Mouse (Mus musculus) midbrain, postnatal 0 days (tissue): Measurements from ENCODE around the gene Patz1. TPM values are rescaled to one million over a fixed set of nuclear protein-coding genes. Genes with fewer than 3 reads are reported as not detected.
A peak's percentile ranks its signal among the peaks of the same experiment; 100 is the strongest.

Experiments
- ATAC-seq: fragments of 200-750 bp; cut with Nextera tagmentation; 2 replicates; pipeline ENCODE4 v1.8.0; 2017; ENCODE audit warnings: moderate number of reproducible peaks, mild to moderate bottlenecking, moderate TSS enrichment, moderate library complexity; ENCODE audit not compliant: low FRiP score
- DNase-seq: peaks from one replicate; pipeline ENCODE4 v3.0.0-alpha.2; 2015; ENCODE audit warnings: low spot score
- H3K27ac ChIP-seq: fragments of 300-500 bp; sonication (generic); 2 replicates; pipeline ENCODE4 v1.5.1; 2014; ENCODE audit warnings: low read depth, mild to moderate bottlenecking, low read length, mixed read lengths
- H3K27me3 ChIP-seq: fragments of 300-500 bp; sonication (generic); 2 replicates; pipeline ENCODE4 v1.6.1; 2014; ENCODE audit warnings: low read length, control low read depth, mixed read lengths; ENCODE audit not compliant: insufficient read depth
- H3K36me3 ChIP-seq: fragments of 300-500 bp; sonication (generic); 2 replicates; pipeline ENCODE4 v1.6.1; 2014; ENCODE audit warnings: low read length, control low read depth, mixed read lengths; ENCODE audit not compliant: insufficient read depth
- H3K4me1 ChIP-seq: fragments of 300-500 bp; sonication (generic); 2 replicates; pipeline ENCODE4 v1.6.1; 2014; ENCODE audit warnings: mild to moderate bottlenecking, control low read depth, antibody characterized with exemption, low read length, mixed read lengths; ENCODE audit not compliant: insufficient read depth
- H3K4me2 ChIP-seq: fragments of 300-500 bp; sonication (generic); 2 replicates; pipeline ENCODE4 v1.6.1; 2014; ENCODE audit warnings: low read depth, mild to moderate bottlenecking, low read length, mixed read lengths; ENCODE audit not compliant: poor library complexity, severe bottlenecking
- H3K4me3 ChIP-seq: fragments of 300-500 bp; sonication (generic); 2 replicates; pipeline ENCODE4 v1.5.1; 2014; ENCODE audit warnings: low read depth, mild to moderate bottlenecking, low read length, moderate library complexity
- H3K9ac ChIP-seq: fragments of 300-500 bp; sonication (generic); replicated peaks from 2 replicates; pipeline ENCODE4 v1.6.1; 2014; ENCODE audit warnings: mild to moderate bottlenecking, low read length, moderate library complexity, mixed read lengths; ENCODE audit not compliant: poor library complexity, severe bottlenecking
- H3K9me3 ChIP-seq: fragments of 300-500 bp; sonication (generic); 2 replicates; pipeline ENCODE4 v1.6.1; 2016; ENCODE audit warnings: low read length, control low read depth
- CTCF ChIP-seq: IDR thresholded peaks from 2 replicates; pipeline ENCODE4 v1.5.1; 2016; ENCODE audit warnings: antibody characterized with exemption, mild to moderate bottlenecking
- WGBS: fragments of 180-500 bp; shearing (Covaris S2); extraction: QIAGEN DNeasy Blood & Tissue Kit; methylation state at CpG from one replicate; pipeline ENCODE4 v1.1.7; 2014; 5-methylcytosine and 5-hydroxymethylcytosine counted together
- polyA plus RNA-seq: library from polyadenylated mRNA; unstranded; fragments of >200 nt; fragmentation: Nextera tagmentation; extraction: Ambion mirVana; gene quantifications from 2 replicates; pipeline ENCODE4 v1.2.1, GENCODE M21; 2015
- total RNA-seq: library from RNA; depleted of rRNA; stranded (reverse); fragments of >200 nt; gene quantifications from 2 replicates; pipeline ENCODE4 v1.2.3, GENCODE M21; 2014

The Patz1 gene
- total and polyA plus RNA-seq, 2 experiments from 2014 or later, result 39.3 to 79.3 TPM

GRCm38 (mm10) chr11:3282887-3283286, 5.8 kb upstream of the Patz1 start:
- WGBS, result 91% methylated on average over 6 of the region's 6 CpGs

GRCm38 (mm10) chr11:3283645-3284044, 5.0 kb upstream of the Patz1 start:
- H3K9ac ChIP-seq, result no peak overlapping the region
- H3K4me2 ChIP-seq, result no peak overlapping the region
- no peak overlapping the region for H3K27ac ChIP-seq
- H3K27me3 ChIP-seq, result no peaks in the 10 kb centered on the region
- TF ChIP-seq CTCF, result no peak
- H3K9me3 ChIP-seq, result no peaks in the 10 kb centered on the region
- no peaks in the 10 kb centered on the region for H3K36me3 ChIP-seq
- WGBS, result 90% methylated on average over 6 of the region's 6 CpGs
- DNase-seq (no peak), ATAC-seq (no peak)
- no peak overlapping the region for H3K4me3 ChIP-seq
- no peaks in the 10 kb centered on the region for H3K4me1 ChIP-seq

More at GRCm38 (mm10) chr11:3282887-3283286, 5.8 kb upstream of the Patz1 start:
- no peaks in the 10 kb centered on the region for H3K9me3 ChIP-seq
- no peak for TF ChIP-seq CTCF
- H3K9ac ChIP-seq, result no peak overlapping the region
- DNase-seq (no peak), ATAC-seq (no peak)
- H3K4me1 ChIP-seq, result no peaks in the 10 kb centered on the region
- no peak overlapping the region for H3K27ac ChIP-seq
- no peak overlapping the region for H3K4me2 ChIP-seq
- H3K36me3 ChIP-seq, result no peaks in the 10 kb centered on the region
- no peak overlapping the region for H3K4me3 ChIP-seq
- H3K27me3 ChIP-seq, result no peaks in the 10 kb centered on the region

- DNase-seq (no peak), ATAC-seq (no peak)
- Histone ChIP-seq H3K9ac (no peak overlapping the region), H3K36me3 (no peaks in the 10 kb centered on the region), H3K9me3 (no peaks in the 10 kb centered on the region), H3K27me3 (no peaks in the 10 kb centered on the region), H3K4me1 (no peaks in the 10 kb centered on the region; the same call in 1 of the 2 replicates), H3K4me3 (no peak overlapping the region), H3K27ac (no peak overlapping the region), H3K4me2 (no peak overlapping the region)
- 84% methylated on average over 3 of the region's 3 CpGs for WGBS
- TF ChIP-seq CTCF, result no peak
Observed at GRCm38 (mm10) chr11:3285940-3286339, 2.7 kb upstream of the Patz1 start.

- no peak overlapping the region for H3K4me2 ChIP-seq
- H3K27ac ChIP-seq, result no peak overlapping the region
- H3K4me3 ChIP-seq, result no peak overlapping the region
- H3K4me1 ChIP-seq, result no peaks in the 10 kb centered on the region; the same call in 1 of the 2 replicates
- no peak for ATAC-seq
- H3K9me3 ChIP-seq, result no peaks in the 10 kb centered on the region
- no peak for TF ChIP-seq CTCF
- H3K9ac ChIP-seq, result no peak overlapping the region
- no peaks in the 10 kb centered on the region for H3K36me3 ChIP-seq
- WGBS, result 18% methylated on average over 6 of the region's 6 CpGs
- DNase-seq, result peak; percentile 80
- H3K27me3 ChIP-seq, result no peaks in the 10 kb centered on the region
Observed at GRCm38 (mm10) chr11:3287131-3287530, 1.5 kb upstream of the Patz1 start.

- 0 out of 2 replicates have a peak overlapping the region, but pooled peaks have one; percentile 84 for H3K9ac ChIP-seq
- ATAC-seq (no peak), DNase-seq (no peak)
- peak overlapping the region; percentile 100; the same call in 1 of the 2 replicates for H3K4me2 ChIP-seq
- no peak overlapping the region; the same call in 1 of the 2 replicates for H3K27ac ChIP-seq
- no peaks in the 10 kb centered on the region for H3K36me3 ChIP-seq
- H3K9me3 ChIP-seq, result no peaks in the 10 kb centered on the region
- WGBS, result 68% methylated on average over 5 of the region's 5 CpGs
- peak overlapping the region; percentile 79 for H3K4me3 ChIP-seq
- no peak for TF ChIP-seq CTCF
- no peaks in the 10 kb centered on the region for H3K27me3 ChIP-seq
- H3K4me1 ChIP-seq, result peaks cover 3% of the 10 kb centered on the region; the same call in 1 of the 2 replicates
Observed at GRCm38 (mm10) chr11:3287921-3288320, 753 bp upstream of the Patz1 start.

GRCm38 (mm10) chr11:3289302-3289802, 678 bp downstream of the Patz1 start:
- Histone ChIP-seq H3K4me1 (peaks cover 11% of the 10 kb centered on the region; the same call in 1 of the 2 replicates), H3K9ac (peak overlapping the region; percentile 84), H3K36me3 (peaks cover 12% of the 10 kb centered on the region), H3K27me3 (no peaks in the 10 kb centered on the region), H3K4me2 (peak overlapping the region; percentile 100), H3K4me3 (peak overlapping the region; percentile 79), H3K9me3 (no peaks in the 10 kb centered on the region), H3K27ac (peak overlapping the region; percentile 100)
- ATAC-seq (peak; percentile 88), DNase-seq (peak; percentile 95)
- TF ChIP-seq CTCF, result no peak
- WGBS, result 0% methylated on average over 26 of the region's 40 CpGs
